27 mouse cellular contexts compared by ENCODE assay signal in genomic region chr4:88218797-88219196, GRCm38 (mm10).
DNase-seq lines count a peak whose midpoint lies in the region; ATAC-seq and TF ChIP-seq lines count a peak whose summit lies in the region.
"Had no signal": no experiment of that assay in that cellular context is flagged by ENCODE, and none has a peak within 500 bp of the region (broad histone marks: within the 10 kb centered on the region; RNA-seq: fewer than 3 reads in every experiment).

No protein-coding gene starts in this region.

- no peak for TF ChIP-seq RAD21 in MEL (IDR thresholded peaks at IDR 0.05; ENCODE audit: low read depth, low read length)

- peak; percentile 53 for DNase-seq in midbrain, embryonic 11.5 days (ENCODE audit: low spot score, missing footprints)
- peak; percentile 14 for DNase-seq in CD4-positive, CD25-positive, alpha-beta regulatory T cell, adult 2 months (ENCODE audit: low read depth, low spot score)
- no peak for DNase-seq in MEL (ENCODE audit: low read depth, low spot score)
- DNase-seq in adipocyte (ENCODE audit: low spot score), result no peak
- no peak for DNase-seq in spleen, postnatal 36 days (ENCODE audit: low spot score in 2 of 2)
- DNase-seq: adrenal gland, postnatal 10 days; B cell, adult 2 months; cerebellum, adult 11 months; cerebellum, adult 2 months; cerebellum, adult 9-11 months; cerebellum, postnatal 36 days; gastrocnemius, adult 2 months; gastrocnemius, postnatal 14 days; heart, postnatal 36 days had no signal

- H3K27me3 ChIP-seq in midbrain, embryonic 11.5 days (ENCODE audit: control insufficient read depth, insufficient read depth, low read length), result no peaks in the 10 kb centered on the region
- no peaks in the 10 kb centered on the region for H3K27me3 ChIP-seq in midbrain, embryonic 15.5 days (replicated peaks)
- H3K27me3 ChIP-seq in MEL (ENCODE audit: control insufficient read depth in 1 of 2, insufficient read depth in 2 of 2, low read length in 2 of 2), result no peaks in the 10 kb centered on the region
- H3K27me3 ChIP-seq: CH12.LX; forebrain, embryonic 13.5 days; hindbrain, embryonic 13.5 days had no signal

- H3K4me3 ChIP-seq in midbrain, embryonic 11.5 days (ENCODE audit: low read depth, low read length), result no peak overlapping the region
- no peak overlapping the region for H3K4me3 ChIP-seq in midbrain, embryonic 15.5 days
- H3K4me3 ChIP-seq in MEL (ENCODE audit: control insufficient read depth in 1 of 2, insufficient read depth in 1 of 2, low read depth in 2 of 2, low read length in 2 of 2), result no peak overlapping the region
- H3K4me3 ChIP-seq: forebrain, embryonic 10.5 days; forebrain, embryonic 13.5 days; gastrocnemius, adult 2 months; hindbrain, embryonic 10.5 days; hindbrain, embryonic 13.5 days had no signal

- no peak for ATAC-seq in midbrain, embryonic 11.5 days (ENCODE audit: low FRiP score)
- ATAC-seq in midbrain, embryonic 15.5 days (replicated peaks), result no peak
- no peak for ATAC-seq in frontal cortex, adult (ENCODE audit: low TSS enrichment)
- ATAC-seq: activated CD4-positive, CD25-positive, alpha-beta regulatory T cell, adult 4 months; forebrain, embryonic 13.5 days; forebrain, embryonic 16.5 days; hindbrain, embryonic 16.5 days; inflammation-experienced regulatory T-cells, adult 6 months; intestine, embryonic 16.5 days had no signal

- no peaks in the 10 kb centered on the region for H3K79me2 ChIP-seq in MEL (ENCODE audit: control insufficient read depth, insufficient read depth, low read length, poor library complexity)

- no peak overlapping the region for H3K4me2 ChIP-seq in midbrain, embryonic 11.5 days
- no peak overlapping the region for H3K4me2 ChIP-seq in midbrain, embryonic 15.5 days
- H3K4me2 ChIP-seq: forebrain, embryonic 13.5 days; heart, embryonic 11.5 days; hindbrain, embryonic 13.5 days had no signal

- no peak for TF ChIP-seq POLR2A in MEL (IDR thresholded peaks at IDR 0.05; ENCODE audit: control insufficient read depth in 1 of 2, insufficient read depth in 1 of 2, low read depth in 1 of 2, low read length in 2 of 2, poor library complexity in 1 of 2)

- H3K9me3 ChIP-seq in midbrain, embryonic 11.5 days (ENCODE audit: control insufficient read depth, low read length), result no peaks in the 10 kb centered on the region
- no peaks in the 10 kb centered on the region for H3K9me3 ChIP-seq in midbrain, embryonic 15.5 days
- H3K9me3 ChIP-seq in MEL (replicated peaks; ENCODE audit: insufficient read depth, low read length), result no peaks in the 10 kb centered on the region
- H3K9me3 ChIP-seq: forebrain, embryonic 10.5 days; forebrain, embryonic 13.5 days; hindbrain, embryonic 10.5 days; hindbrain, embryonic 13.5 days had no signal

- no peak for TF ChIP-seq EP300 in MEL (IDR thresholded peaks at IDR 0.05; ENCODE audit: low read depth in 1 of 2, low read length in 2 of 2)

- no peak overlapping the region for H3K27ac ChIP-seq in midbrain, embryonic 11.5 days (ENCODE audit: low read depth, low read length)
- no peak overlapping the region for H3K27ac ChIP-seq in midbrain, embryonic 15.5 days
- no peak overlapping the region for H3K27ac ChIP-seq in MEL (ENCODE audit: control insufficient read depth, low read depth, low read length)
- H3K27ac ChIP-seq: forebrain, embryonic 10.5 days; forebrain, embryonic 13.5 days; gastrocnemius, adult 2 months; hindbrain, embryonic 10.5 days; hindbrain, embryonic 13.5 days had no signal

- TF ChIP-seq CTCF in MEL (IDR thresholded peaks at IDR 0.05 in 2 of 3, conservative IDR thresholded peaks at IDR 0.05 in 1 of 3; ENCODE audit: control insufficient read depth in 1 of 3, insufficient read depth in 1 of 3, low read depth in 2 of 3, low read length in 3 of 3, poor library complexity in 1 of 3, severe bottlenecking in 1 of 3), result no peak

- H3K9ac ChIP-seq in midbrain, embryonic 11.5 days (ENCODE audit: low read length), result no peak overlapping the region
- no peak overlapping the region for H3K9ac ChIP-seq in midbrain, embryonic 15.5 days
- no peak overlapping the region for H3K9ac ChIP-seq in MEL (ENCODE audit: control insufficient read depth, low read depth, low read length, poor library complexity, severe bottlenecking)
- H3K9ac ChIP-seq: forebrain, embryonic 13.5 days; hindbrain, embryonic 13.5 days had no signal

- 91% methylated on average over 2 of the region's 2 CpGs for WGBS in midbrain, embryonic 11.5 days
- 79% methylated on average over 2 of the region's 2 CpGs for WGBS in midbrain, embryonic 15.5 days

- H3K36me3 ChIP-seq in midbrain, embryonic 11.5 days (ENCODE audit: control insufficient read depth, insufficient read depth, low read length), result no peaks in the 10 kb centered on the region
- H3K36me3 ChIP-seq in midbrain, embryonic 15.5 days (replicated peaks), result no peaks in the 10 kb centered on the region
- H3K36me3 ChIP-seq in MEL (ENCODE audit: control insufficient read depth in 1 of 2, insufficient read depth in 2 of 2, low read length in 2 of 2), result no peaks in the 10 kb centered on the region; a peak in 1 of 4 replicates
- H3K36me3 ChIP-seq: forebrain, embryonic 10.5 days; hindbrain, embryonic 10.5 days; hindbrain, embryonic 13.5 days had no signal

- H3K4me1 ChIP-seq in midbrain, embryonic 11.5 days (ENCODE audit: control insufficient read depth, insufficient read depth, low read length), result no peaks in the 10 kb centered on the region
- H3K4me1 ChIP-seq in midbrain, embryonic 15.5 days, result no peaks in the 10 kb centered on the region
- no peaks in the 10 kb centered on the region for H3K4me1 ChIP-seq in MEL (ENCODE audit: control insufficient read depth in 1 of 2, insufficient read depth in 2 of 2, low read length in 2 of 2)
- H3K4me1 ChIP-seq: forebrain, embryonic 10.5 days; forebrain, embryonic 13.5 days; hindbrain, embryonic 10.5 days; hindbrain, embryonic 13.5 days had no signal

TF ChIP-seq in MEL, 35 proteins besides CTCF, POLR2A, EP300 and RAD21:
- TF ChIP-seq RCOR1 (IDR thresholded peaks at IDR 0.05; ENCODE audit: low read depth, low read length) (no peak), SIN3A (IDR thresholded peaks at IDR 0.05; ENCODE audit: low read length) (no peak), GATA1 (IDR thresholded peaks at IDR 0.05; ENCODE audit: low read depth, low read length) (0 out of 2 replicates have a peak, but pooled peaks have one; percentile 26)

Comparison
In these comparisons a context has a peak if more than half of its experiments do, and no peak if none do; other contexts are left out.
1. DNase-seq: peak in midbrain, embryonic 11.5 days (single experiment) and CD4-positive, CD25-positive, alpha-beta regulatory T cell, adult 2 months (single experiment); none in MEL (single experiment), adipocyte (single experiment) and spleen, postnatal 36 days (0 of 2).